ENCODE assay signal across 8 mouse cellular contexts in the genomic region with DNA sequence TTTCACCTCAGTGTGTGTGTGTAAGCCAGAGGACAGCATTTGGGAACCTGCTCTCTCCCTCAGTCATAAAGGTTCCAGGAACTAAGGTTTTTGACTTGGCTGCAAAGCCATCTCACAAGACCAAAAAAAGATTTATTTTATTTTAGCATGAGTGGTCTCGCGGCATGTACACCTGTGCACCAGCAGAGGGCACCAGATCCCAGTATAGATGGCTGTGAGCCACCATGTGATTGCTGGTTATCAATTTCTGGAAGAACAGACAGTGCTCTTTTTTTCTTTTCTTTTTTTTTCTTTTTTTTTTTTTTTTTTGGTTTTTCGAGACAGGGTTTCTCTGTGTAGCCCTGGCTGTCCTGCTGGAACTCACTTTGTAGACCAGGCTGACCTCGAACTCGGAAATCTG. TPM values are rescaled to one million over a fixed set of nuclear protein-coding genes. Genes with fewer than 3 reads are reported as not detected.
A peak's percentile ranks its signal among the peaks of the same experiment; 100 is the strongest.
DNase-seq lines count a peak whose midpoint lies in the region; ATAC-seq lines count a peak whose summit lies in the region.
"Not testable (repeated sequence)": the region's sequence is repeated elsewhere in the genome, so short reads cannot be mapped to it uniquely, and the experiment has no call there.

No protein-coding gene starts in this region.

- peak; percentile 65 for ATAC-seq in common myeloid progenitor, adult 5-6 weeks (replicated peaks; ENCODE audit: low read depth, poor library complexity, severe bottlenecking)
- ATAC-seq in monocyte, adult 5-6 weeks (replicated peaks; ENCODE audit: insufficient number of reproducible peaks, low FRiP score, low TSS enrichment, poor library complexity, severe bottlenecking) = 0 out of 2 replicates have a peak, but pooled peaks have one; percentile 66

- intact Hi-C loops in gastrocnemius, postnatal 36 days (cut with DNase I) = loop anchor here (5.0 kb wide), 2 partner anchors 35 to 345 kb away; a partner anchor contains a TSS
- intact Hi-C loops in left cerebral cortex, postnatal 4 days (cut with DNase I) = not testable (repeated sequence)

- peak; percentile 78 for DNase-seq in B cell, adult 2 months
- peak; percentile 24 for DNase-seq in adrenal gland, adult 8-10 months
- DNase-seq in gastrocnemius, postnatal 36 days = peak; percentile 22 to 26
- DNase-seq in kidney, adult 18-20 months = peak; percentile 68
- DNase-seq in left cerebral cortex, postnatal 4 days = peak; percentile 71
- DNase-seq in spleen, postnatal 36 days (ENCODE audit: low spot score in 2 of 2) = peak; percentile 24 to 29

RNA-seq across cellular contexts. Expression of a gene that starts 32.7 kb away (rescaled TPM):
- total RNA-seq in adrenal gland, adult 8-10 months (2022) = 100 to 1,000 TPM in 1 of 4 experiments, 10 to 100 TPM in 3; 76.5 to 101 (median 86.8) TPM
- 119 and 150 TPM in 2 replicates for total RNA-seq in common myeloid progenitor, adult 5-6 weeks (2017)
- 100 to 1,000 TPM in 1 of 2 experiments, 10 to 100 TPM in 1; 97.9 to 101 TPM for total RNA-seq in gastrocnemius, postnatal 36 days (2021)
- total RNA-seq in left cerebral cortex, postnatal 4 days (2021) = 10 to 100 TPM; 76.0 to 78.0 TPM
- 79.8 to 93.6 TPM (median 87.8 TPM) in 3 replicates for total RNA-seq in monocyte, adult 5-6 weeks (2017)

RNA-seq across cellular contexts. Expression of a gene that starts 35.8 kb away (rescaled TPM):
- 10 to 100 TPM; 28.9 to 43.1 (median 34.7) TPM for total RNA-seq in adrenal gland, adult 8-10 months (2022)
- 18.1 and 35.9 TPM in 2 replicates for total RNA-seq in common myeloid progenitor, adult 5-6 weeks (2017)
- total RNA-seq in gastrocnemius, postnatal 36 days (2021) = 10 to 100 TPM; 13.9 to 14.2 TPM
- 10 to 100 TPM; 34.9 to 38.6 TPM for total RNA-seq in left cerebral cortex, postnatal 4 days (2021)
- total RNA-seq in monocyte, adult 5-6 weeks (2017) = 34.1 to 46.2 TPM (median 42.8 TPM) in 3 replicates

RNA-seq across cellular contexts. Expression of a gene that starts 41.5 kb away (rescaled TPM):
- 10 to 100 TPM in 3 of 4 experiments, 1 to 10 TPM in 1; 9.5 to 13.2 (median 12.1) TPM for total RNA-seq in adrenal gland, adult 8-10 months (2022)
- 36.5 and 42.8 TPM in 2 replicates for total RNA-seq in common myeloid progenitor, adult 5-6 weeks (2017)
- total RNA-seq in gastrocnemius, postnatal 36 days (2021) = 10 to 100 TPM; 60.0 to 78.1 TPM
- total RNA-seq in left cerebral cortex, postnatal 4 days (2021) = 10 to 100 TPM; 78.8 to 79.4 TPM
- total RNA-seq in monocyte, adult 5-6 weeks (2017) = 18.5 to 57.1 TPM (median 24.2 TPM) in 3 replicates

Comparison
In these comparisons a context has a peak if more than half of its experiments do, and no peak if none do; other contexts are left out.
1. Peak in every context shown above with its lines: DNase-seq and ATAC-seq.
2. DNase-seq: peak in every context shown above with its lines; median percentile 78 in B cell, adult 2 months; 71 in left cerebral cortex, postnatal 4 days; 68 in kidney, adult 18-20 months; 26 in spleen, postnatal 36 days; 24 in adrenal gland, adult 8-10 months; 24 in gastrocnemius, postnatal 36 days.